Mouse (Mus musculus): ENCODE measurements around the gene Gnb1. TPM values are rescaled to one million over a fixed set of nuclear protein-coding genes. Genes with fewer than 3 reads are reported as not detected.

Gene Gnb1
- polyA plus RNA-seq, 1 experiment from 2014 or later: 316 TPM

DNA sequence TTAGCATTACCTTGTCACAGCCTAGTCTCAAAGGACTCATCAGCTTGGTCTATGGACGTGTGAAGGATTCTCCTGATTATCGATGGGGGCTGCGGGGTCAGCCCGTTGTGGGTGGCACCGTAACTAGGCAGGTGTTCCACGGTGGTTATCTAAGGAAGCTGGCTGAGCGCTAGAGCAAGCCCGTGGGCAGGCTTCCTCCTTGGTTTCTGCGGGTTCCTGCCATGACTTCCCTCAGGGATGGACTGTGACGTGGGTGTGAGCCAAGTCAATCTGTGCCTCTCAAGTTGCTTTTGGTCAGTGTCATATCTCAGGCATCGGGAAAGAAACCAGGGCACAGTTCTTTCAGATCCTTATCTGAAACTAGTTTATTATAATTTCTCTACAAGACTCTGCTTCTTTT, 83.8 kb downstream of the Gnb1 start:
- Histone ChIP-seq H3K27me3 (ENCODE audit: control insufficient read depth, insufficient read depth, low read length) (no peaks in the 10 kb centered on the region), H3K4me2 (ENCODE audit: low read depth, low read length) (no peak overlapping the region), H3K27ac (ENCODE audit: low read length) (no peak overlapping the region), H3K36me3 (ENCODE audit: control insufficient read depth, insufficient read depth) (peaks cover 7% of the 10 kb centered on the region; the same call in 1 of the 2 replicates), H3K9ac (ENCODE audit: low read length) (no peak overlapping the region), H3K4me3 (ENCODE audit: low read length) (no peak overlapping the region), H3K9me3 (replicated peaks; ENCODE audit: control insufficient read depth, low read length) (no peaks in the 10 kb centered on the region), H3K4me1 (ENCODE audit: control insufficient read depth, insufficient read depth, low read length) (peaks cover 5% of the 10 kb centered on the region; the same call in 1 of the 2 replicates)
- WGBS: 71% methylated on average over 11 of the region's 11 CpGs
- ATAC-seq (replicated peaks; ENCODE audit: extremely low read depth, insufficient read depth, low FRiP score): no peak

DNA sequence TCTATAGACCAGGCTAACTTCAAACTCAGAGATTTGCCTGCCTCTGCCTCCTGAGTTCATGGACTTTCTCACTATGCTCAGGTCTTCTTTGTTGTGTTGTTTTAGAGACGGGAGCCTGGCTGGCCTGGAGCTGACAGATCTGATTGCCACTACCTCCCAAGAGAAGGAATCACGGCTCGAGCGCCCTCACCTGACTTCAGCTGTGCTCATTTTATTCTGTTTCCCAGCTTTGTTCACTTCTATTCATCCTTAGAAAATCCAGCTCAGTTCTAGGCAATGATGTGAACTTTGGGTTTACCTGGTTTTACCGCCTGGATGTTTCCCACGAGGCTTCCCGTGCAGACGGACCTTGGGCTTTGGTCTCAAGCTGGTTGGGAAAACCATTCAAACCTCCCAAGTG, 84.4 kb downstream of the Gnb1 start:
- no peak overlapping the region for H3K4me3 ChIP-seq (ENCODE audit: low read length)
- peaks cover 5% of the 10 kb centered on the region; the same call in 1 of the 2 replicates for H3K4me1 ChIP-seq (ENCODE audit: control insufficient read depth, insufficient read depth, low read length)
- no peak overlapping the region for H3K27ac ChIP-seq (ENCODE audit: low read length)
- no peak overlapping the region for H3K4me2 ChIP-seq (ENCODE audit: low read depth, low read length)
- ATAC-seq (replicated peaks; ENCODE audit: extremely low read depth, insufficient read depth, low FRiP score): no peak
- no peak overlapping the region for H3K9ac ChIP-seq (ENCODE audit: low read length)
- peaks cover 7% of the 10 kb centered on the region; the same call in 1 of the 2 replicates for H3K36me3 ChIP-seq (ENCODE audit: control insufficient read depth, insufficient read depth)
- 85% methylated on average over 8 of the region's 8 CpGs for WGBS
- no peaks in the 10 kb centered on the region for H3K27me3 ChIP-seq (ENCODE audit: control insufficient read depth, insufficient read depth, low read length)
- no peaks in the 10 kb centered on the region for H3K9me3 ChIP-seq (replicated peaks; ENCODE audit: control insufficient read depth, low read length)

DNA sequence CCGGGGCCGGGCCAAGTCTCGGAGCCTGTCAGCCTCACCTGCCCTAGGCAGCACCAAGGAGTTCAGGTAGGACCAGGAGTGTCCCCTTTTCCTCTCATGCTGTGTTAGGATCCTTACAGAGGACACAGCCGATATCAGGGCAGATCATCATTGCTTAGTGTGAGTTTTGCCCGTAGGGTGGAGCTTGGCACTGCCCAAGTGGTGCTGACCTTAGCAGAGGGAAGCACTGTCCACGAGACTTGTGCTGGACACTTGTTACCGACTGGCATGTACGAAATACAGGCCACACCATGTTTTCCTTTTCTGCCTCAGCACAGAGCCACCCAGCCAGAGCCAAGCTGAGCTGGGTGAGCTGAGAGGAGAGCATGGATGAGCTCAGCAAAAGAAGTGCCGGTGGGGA, 86.0 kb downstream of the Gnb1 start:
- Histone ChIP-seq H3K36me3 (ENCODE audit: control insufficient read depth, insufficient read depth) (peaks cover 7% of the 10 kb centered on the region; the same call in 1 of the 2 replicates), H3K4me3 (ENCODE audit: low read length) (no peak overlapping the region), H3K4me1 (ENCODE audit: control insufficient read depth, insufficient read depth, low read length) (peaks cover 5% of the 10 kb centered on the region; the same call in 1 of the 2 replicates), H3K27me3 (ENCODE audit: control insufficient read depth, insufficient read depth, low read length) (no peaks in the 10 kb centered on the region), H3K4me2 (ENCODE audit: low read depth, low read length) (no peak overlapping the region), H3K27ac (ENCODE audit: low read length) (no peak overlapping the region), H3K9me3 (replicated peaks; ENCODE audit: control insufficient read depth, low read length) (no peaks in the 10 kb centered on the region), H3K9ac (ENCODE audit: low read length) (no peak overlapping the region)
- no peak for ATAC-seq (replicated peaks; ENCODE audit: extremely low read depth, insufficient read depth, low FRiP score)
- WGBS: 84% methylated on average over 9 of the region's 9 CpGs

DNA sequence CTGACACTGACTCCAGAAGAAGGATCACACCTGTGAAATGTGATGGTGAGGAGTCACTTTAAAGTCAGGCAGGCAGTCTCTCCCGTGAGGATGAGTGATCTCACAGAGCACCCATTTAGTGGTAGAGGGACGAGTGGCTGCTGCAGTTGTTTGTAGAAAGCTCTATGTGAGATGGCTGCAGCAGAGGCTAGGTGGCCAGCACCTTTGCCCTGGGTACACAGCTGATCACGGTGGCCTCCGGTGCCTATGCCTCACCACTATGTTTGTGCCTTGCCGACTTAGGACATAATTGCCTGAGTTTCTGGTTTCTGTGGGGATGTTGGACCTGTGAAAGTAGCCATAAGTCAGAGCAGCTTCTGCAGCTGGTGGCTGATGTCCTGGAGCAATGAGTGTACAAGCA, 86.6 kb downstream of the Gnb1 start:
- Histone ChIP-seq H3K9ac (ENCODE audit: low read length) (no peak overlapping the region), H3K4me2 (ENCODE audit: low read depth, low read length) (no peak overlapping the region), H3K9me3 (replicated peaks; ENCODE audit: control insufficient read depth, low read length) (no peaks in the 10 kb centered on the region), H3K4me3 (ENCODE audit: low read length) (no peak overlapping the region), H3K27me3 (ENCODE audit: control insufficient read depth, insufficient read depth, low read length) (no peaks in the 10 kb centered on the region), H3K36me3 (ENCODE audit: control insufficient read depth, insufficient read depth) (peaks cover 7% of the 10 kb centered on the region; the same call in 1 of the 2 replicates), H3K27ac (ENCODE audit: low read length) (no peak overlapping the region), H3K4me1 (ENCODE audit: control insufficient read depth, insufficient read depth, low read length) (peaks cover 5% of the 10 kb centered on the region; the same call in 1 of the 2 replicates)
- ATAC-seq (replicated peaks; ENCODE audit: extremely low read depth, insufficient read depth, low FRiP score): no peak
- 86% methylated on average over 5 of the region's 5 CpGs for WGBS

DNA sequence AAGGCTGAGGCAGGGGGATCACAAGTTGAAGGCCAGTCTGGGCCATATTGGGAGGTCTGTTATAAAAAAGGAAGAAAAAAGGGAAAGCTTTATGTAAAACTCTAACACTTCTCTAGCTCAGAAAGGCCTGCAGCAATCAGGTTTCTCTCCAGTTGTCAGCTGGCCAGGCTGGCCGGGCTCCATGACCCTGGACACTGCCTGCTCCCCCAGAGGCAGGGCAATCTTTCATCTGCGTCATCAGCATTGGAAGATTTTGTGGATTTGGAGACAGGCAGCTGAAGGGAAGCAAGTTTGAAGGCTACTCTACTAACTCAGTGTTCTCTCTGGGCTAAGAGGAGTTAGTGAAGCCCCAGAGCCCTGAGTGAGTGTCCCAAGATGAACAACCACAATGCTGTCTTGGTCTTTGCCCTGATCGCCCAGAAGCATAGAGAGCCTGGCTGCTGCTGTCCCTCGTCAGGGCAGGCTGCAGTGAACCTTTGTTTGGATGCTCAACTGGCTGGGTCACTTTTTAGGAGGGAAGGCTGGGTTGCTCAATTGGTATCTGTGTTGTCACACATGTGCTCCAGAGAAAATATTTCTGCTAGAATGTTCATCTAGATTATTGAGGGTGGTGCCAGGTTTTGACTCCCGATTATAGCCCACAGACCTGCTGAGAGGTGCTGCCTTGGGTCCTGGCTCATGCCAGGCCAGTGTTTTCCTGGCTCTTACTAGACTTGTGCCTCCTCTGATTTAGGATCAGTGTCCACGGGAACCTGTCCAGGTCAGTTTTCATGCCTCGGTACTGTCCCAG, 87.4 kb downstream of the Gnb1 start:
- Histone ChIP-seq H3K27me3 (ENCODE audit: control insufficient read depth, insufficient read depth, low read length) (no peaks in the 10 kb centered on the region), H3K4me3 (ENCODE audit: low read length) (no peak overlapping the region), H3K4me2 (ENCODE audit: low read depth, low read length) (no peak overlapping the region), H3K9me3 (replicated peaks; ENCODE audit: control insufficient read depth, low read length) (no peaks in the 10 kb centered on the region), H3K36me3 (ENCODE audit: control insufficient read depth, insufficient read depth) (peaks cover 7% of the 10 kb centered on the region; the same call in 1 of the 2 replicates), H3K27ac (ENCODE audit: low read length) (no peak overlapping the region), H3K9ac (ENCODE audit: low read length) (no peak overlapping the region), H3K4me1 (ENCODE audit: control insufficient read depth, insufficient read depth, low read length) (peaks cover 5% of the 10 kb centered on the region; the same call in 1 of the 2 replicates)
- WGBS: 82% methylated on average over 7 of the region's 7 CpGs
- ATAC-seq (replicated peaks; ENCODE audit: extremely low read depth, insufficient read depth, low FRiP score): no peak

DNA sequence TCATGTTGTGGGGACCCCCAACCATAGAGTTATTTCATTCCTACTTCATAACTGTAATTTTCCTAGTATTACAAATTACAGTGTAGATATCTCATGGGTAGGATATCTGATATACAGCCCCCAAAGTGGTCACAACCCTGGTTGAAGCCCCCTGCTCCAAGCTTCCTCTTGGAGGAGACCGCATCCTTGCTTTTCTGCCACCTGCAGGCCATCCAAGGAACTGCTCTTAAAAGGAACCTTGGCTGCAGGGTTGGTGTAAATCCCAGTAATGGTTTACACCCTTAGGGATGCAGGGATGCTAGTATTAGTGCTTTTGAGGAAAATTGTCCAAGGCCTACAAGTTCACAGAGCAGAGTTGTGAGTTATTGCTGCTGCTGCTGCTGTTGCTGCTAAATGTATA, 89.3 kb downstream of the Gnb1 start:
- ATAC-seq (replicated peaks; ENCODE audit: extremely low read depth, insufficient read depth, low FRiP score): no peak
- Histone ChIP-seq H3K27ac (ENCODE audit: low read length) (no peak overlapping the region), H3K4me2 (ENCODE audit: low read depth, low read length) (no peak overlapping the region), H3K36me3 (ENCODE audit: control insufficient read depth, insufficient read depth) (peaks cover 21% of the 10 kb centered on the region), H3K9ac (ENCODE audit: low read length) (no peak overlapping the region), H3K9me3 (replicated peaks; ENCODE audit: control insufficient read depth, low read length) (no peaks in the 10 kb centered on the region), H3K4me1 (ENCODE audit: control insufficient read depth, insufficient read depth, low read length) (no peaks in the 10 kb centered on the region), H3K4me3 (ENCODE audit: low read length) (no peak overlapping the region), H3K27me3 (ENCODE audit: control insufficient read depth, insufficient read depth, low read length) (no peaks in the 10 kb centered on the region)
- 23% methylated on average over 1 of the region's 1 CpGs for WGBS

DNA sequence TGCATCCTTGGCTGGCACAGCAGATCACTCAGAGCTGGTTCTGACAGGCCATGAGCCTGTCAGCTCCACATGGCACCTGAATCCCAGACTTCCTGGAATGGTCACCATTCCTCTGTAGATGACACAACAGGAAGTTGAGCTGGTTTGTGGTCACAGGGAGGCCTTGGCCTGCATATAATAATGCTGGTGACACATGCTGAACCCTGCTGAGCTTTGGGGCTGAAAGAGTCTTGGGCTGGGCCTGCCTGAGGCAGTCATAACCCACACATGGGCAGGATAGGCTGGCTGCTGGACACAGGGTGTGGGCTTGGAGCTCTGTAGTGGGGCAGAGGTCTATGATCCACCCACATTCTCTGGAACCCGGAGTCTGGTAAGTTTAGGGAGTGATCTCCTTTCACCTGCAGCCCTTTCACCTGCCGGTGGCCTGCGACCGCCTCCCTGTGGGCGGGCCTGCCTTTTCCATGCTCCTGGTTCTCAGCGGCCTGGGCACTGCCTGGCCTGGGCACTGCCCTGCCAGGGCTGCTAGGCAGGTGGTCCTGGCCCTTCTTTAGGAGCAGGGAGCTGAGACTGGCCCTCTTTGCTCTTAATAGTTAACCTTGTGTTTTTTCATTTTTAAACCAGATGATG, 91.2 kb downstream of the Gnb1 start:
- Histone ChIP-seq H3K36me3 (ENCODE audit: control insufficient read depth, insufficient read depth) (peaks cover 32% of the 10 kb centered on the region), H3K9me3 (replicated peaks; ENCODE audit: control insufficient read depth, low read length) (no peaks in the 10 kb centered on the region), H3K27me3 (ENCODE audit: control insufficient read depth, insufficient read depth, low read length) (no peaks in the 10 kb centered on the region), H3K9ac (ENCODE audit: low read length) (no peak overlapping the region), H3K27ac (ENCODE audit: low read length) (no peak overlapping the region), H3K4me3 (ENCODE audit: low read length) (no peak overlapping the region), H3K4me1 (ENCODE audit: control insufficient read depth, insufficient read depth, low read length) (no peaks in the 10 kb centered on the region), H3K4me2 (ENCODE audit: low read depth, low read length) (no peak overlapping the region)
- 88% methylated on average over 6 of the region's 6 CpGs for WGBS
- no peak for ATAC-seq (replicated peaks; ENCODE audit: extremely low read depth, insufficient read depth, low FRiP score)

DNA sequence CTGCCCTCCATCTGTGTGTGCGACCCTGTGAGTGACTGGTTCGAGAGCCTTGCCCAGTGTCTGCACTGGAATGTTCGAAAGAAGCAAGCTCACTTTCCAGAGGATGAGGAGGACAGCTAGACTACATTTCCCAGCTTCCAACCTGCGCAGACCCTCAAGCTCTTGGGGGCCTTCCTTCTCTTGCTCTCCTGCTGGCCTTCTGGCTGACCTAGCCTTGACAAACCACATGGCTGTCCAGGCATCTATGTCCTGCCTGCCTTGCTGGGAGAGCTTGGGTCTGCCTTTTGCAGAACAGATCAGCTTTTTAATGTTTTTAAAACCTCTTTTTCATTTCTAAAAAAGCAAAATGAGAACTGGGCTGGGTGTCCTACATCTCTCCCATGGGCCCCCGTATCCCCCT, 98.2 kb downstream of the Gnb1 start:
- Histone ChIP-seq H3K9ac (ENCODE audit: low read length) (no peak overlapping the region), H3K36me3 (ENCODE audit: control insufficient read depth, insufficient read depth) (peaks cover 47% of the 10 kb centered on the region), H3K27me3 (ENCODE audit: control insufficient read depth, insufficient read depth, low read length) (no peaks in the 10 kb centered on the region), H3K4me1 (ENCODE audit: control insufficient read depth, insufficient read depth, low read length) (no peaks in the 10 kb centered on the region), H3K4me2 (ENCODE audit: low read depth, low read length) (no peak overlapping the region), H3K9me3 (replicated peaks; ENCODE audit: control insufficient read depth, low read length) (no peaks in the 10 kb centered on the region), H3K27ac (ENCODE audit: low read length) (no peak overlapping the region), H3K4me3 (ENCODE audit: low read length) (no peak overlapping the region)
- no peak for ATAC-seq (replicated peaks; ENCODE audit: extremely low read depth, insufficient read depth, low FRiP score)
- 95% methylated on average over 5 of the region's 5 CpGs for whole genome bisulfite sequencing

DNA sequence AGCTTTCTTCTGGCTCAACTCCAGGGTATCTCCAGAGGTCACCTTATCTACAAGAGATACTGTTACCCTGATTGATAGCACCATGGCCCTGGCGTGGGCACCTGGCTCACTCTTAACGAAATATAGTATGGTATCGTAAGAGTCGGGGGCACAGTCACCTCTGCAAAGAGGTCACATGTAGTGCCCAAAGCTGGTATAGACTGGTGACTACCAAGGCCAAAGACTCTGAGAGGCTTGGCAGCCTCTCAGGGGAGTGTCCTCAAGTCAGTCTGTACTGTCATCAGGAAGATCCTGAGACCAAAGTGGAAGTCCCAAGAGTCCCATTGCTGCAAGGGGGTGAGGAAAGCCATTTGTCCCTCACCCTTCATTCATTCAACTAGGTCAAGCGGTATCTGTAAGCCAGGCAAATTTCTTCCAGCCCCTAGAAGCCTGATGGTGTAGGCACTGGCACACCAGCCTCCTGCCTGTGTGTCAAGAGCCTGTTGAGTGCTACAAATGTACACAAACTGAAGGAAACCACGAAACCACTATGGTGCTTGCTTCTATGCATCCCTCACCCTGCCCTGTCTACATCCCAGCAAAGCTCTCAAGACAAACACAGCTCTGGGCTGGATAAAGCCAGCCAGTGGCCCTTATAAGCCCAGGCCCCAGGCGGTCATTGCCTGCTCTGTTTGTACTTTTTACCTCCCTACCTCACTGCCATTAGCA, 100.0 kb downstream of the Gnb1 start:
- H3K27ac ChIP-seq (ENCODE audit: low read length): no peak overlapping the region
- H3K27me3 ChIP-seq (ENCODE audit: control insufficient read depth, insufficient read depth, low read length): no peaks in the 10 kb centered on the region
- ATAC-seq (replicated peaks; ENCODE audit: extremely low read depth, insufficient read depth, low FRiP score): no peak
- H3K4me3 ChIP-seq (ENCODE audit: low read length): no peak overlapping the region
- no peak overlapping the region for H3K9ac ChIP-seq (ENCODE audit: low read length)
- WGBS: 57% methylated on average over 7 of the region's 7 CpGs
- no peaks in the 10 kb centered on the region for H3K9me3 ChIP-seq (replicated peaks; ENCODE audit: control insufficient read depth, low read length)
- H3K4me1 ChIP-seq (ENCODE audit: control insufficient read depth, insufficient read depth, low read length): no peaks in the 10 kb centered on the region
- H3K4me2 ChIP-seq (ENCODE audit: low read depth, low read length): no peak overlapping the region
- peaks cover 34% of the 10 kb centered on the region for H3K36me3 ChIP-seq (ENCODE audit: control insufficient read depth, insufficient read depth)
